Mouse (Mus musculus) embryonic facial prominence, embryonic 15.5 days (tissue): Measurements from ENCODE around the gene Zfp618. TPM values are rescaled to one million over a fixed set of nuclear protein-coding genes. Genes with fewer than 3 reads are reported as not detected.

Experiments used
- ATAC-seq: fragments of 200-750 bp; cut with Nextera tagmentation; 2 replicates; pipeline ENCODE4 v1.8.0; 2017; ENCODE audit warnings: low read depth, moderate TSS enrichment; ENCODE audit not compliant: insufficient number of reproducible peaks, low FRiP score, low TSS enrichment
- H3K27ac ChIP-seq: fragments of 300-500 bp; sonication (generic); replicated peaks from 2 replicates; pipeline ENCODE4 v1.5.1; 2015; ENCODE audit warnings: mild to moderate bottlenecking, inconsistent platforms
- H3K27me3 ChIP-seq: fragments of 300-500 bp; sonication (generic); 2 replicates; pipeline ENCODE4 v1.6.1; 2015; ENCODE audit warnings: inconsistent platforms
- H3K36me3 ChIP-seq: fragments of 300-500 bp; sonication (generic); 2 replicates; pipeline ENCODE4 v1.6.1; 2015; ENCODE audit warnings: mild to moderate bottlenecking, inconsistent platforms
- H3K4me1 ChIP-seq: fragments of 300-500 bp; sonication (generic); 2 replicates; pipeline ENCODE4 v1.6.1; 2015; ENCODE audit warnings: inconsistent platforms
- H3K4me2 ChIP-seq: fragments of 300-500 bp; sonication (generic); replicated peaks from 2 replicates; pipeline ENCODE4 v1.6.1; 2015; ENCODE audit warnings: mild to moderate bottlenecking, inconsistent platforms
- H3K4me3 ChIP-seq: fragments of 300-500 bp; sonication (generic); replicated peaks from 2 replicates; pipeline ENCODE4 v1.5.1; 2015; ENCODE audit warnings: mild to moderate bottlenecking, inconsistent platforms
- H3K9ac ChIP-seq: fragments of 300-500 bp; sonication (generic); 2 replicates; pipeline ENCODE4 v1.6.1; 2015; ENCODE audit warnings: inconsistent platforms
- H3K9me3 ChIP-seq: fragments of 300-500 bp; sonication (generic); replicated peaks from 2 replicates; pipeline ENCODE4 v1.6.1; 2016; ENCODE audit warnings: inconsistent platforms
- WGBS: fragments of 180-500 bp; shearing (Covaris S2); methylation state at CpG from one replicate; pipeline ENCODE4 v1.1.7; 2015; 5-methylcytosine and 5-hydroxymethylcytosine counted together
- polyA plus RNA-seq: library from polyadenylated mRNA; unstranded; fragments of >200 nt; fragmentation: Nextera tagmentation; extraction: Ambion mirVana; gene quantifications from 2 replicates; pipeline ENCODE4 v1.2.1, GENCODE M21; 2015

Gene Zfp618
- polyA plus RNA-seq, 1 experiment from 2014 or later: 22.7 TPM

- no peak overlapping the region for H3K4me3 ChIP-seq
- no peak overlapping the region for H3K27ac ChIP-seq
- ATAC-seq: peak; percentile 61; the same call in 1 of the 2 replicates
- no peak overlapping the region for H3K4me2 ChIP-seq
- peaks cover 7% of the 10 kb centered on the region; the same call in 1 of the 2 replicates for H3K4me1 ChIP-seq
- H3K9me3 ChIP-seq: no peaks in the 10 kb centered on the region
- WGBS: 20% methylated on average over 5 of the region's 5 CpGs
- H3K27me3 ChIP-seq: no peaks in the 10 kb centered on the region
- no peak overlapping the region for H3K9ac ChIP-seq
- H3K36me3 ChIP-seq: no peaks in the 10 kb centered on the region
These were observed 193.7 kb downstream of the Zfp618 start for GRCm38 (mm10) chr4:63158961-63159592.

- H3K4me1 ChIP-seq: no peaks in the 10 kb centered on the region
- H3K36me3 ChIP-seq: no peaks in the 10 kb centered on the region
- ATAC-seq: no peak
- WGBS: 86% methylated on average over 4 of the region's 4 CpGs
- no peaks in the 10 kb centered on the region for H3K9me3 ChIP-seq
- peaks cover 5% of the 10 kb centered on the region for H3K27me3 ChIP-seq
- no peak overlapping the region for H3K27ac ChIP-seq
- H3K4me3 ChIP-seq: no peak overlapping the region
- H3K9ac ChIP-seq: no peak overlapping the region
- no peak overlapping the region for H3K4me2 ChIP-seq
These were observed 200.3 kb downstream of the Zfp618 start for GRCm38 (mm10) chr4:63165636-63166035.

GRCm38 (mm10) chr4:63166323-63166722 lies 200.9 kb downstream of the Zfp618 start:
- Histone ChIP-seq H3K27me3 (peaks cover 12% of the 10 kb centered on the region), H3K4me1 (no peaks in the 10 kb centered on the region), H3K9ac (no peak overlapping the region), H3K36me3 (no peaks in the 10 kb centered on the region), H3K4me2 (no peak overlapping the region), H3K9me3 (no peaks in the 10 kb centered on the region), H3K27ac (no peak overlapping the region), H3K4me3 (no peak overlapping the region)
- ATAC-seq: no peak
- WGBS: 76% methylated on average over 5 of the region's 5 CpGs

GRCm38 (mm10) chr4:63170061-63170460 lies 204.7 kb downstream of the Zfp618 start:
- Histone ChIP-seq H3K9me3 (no peaks in the 10 kb centered on the region), H3K27ac (no peak overlapping the region), H3K4me2 (no peak overlapping the region), H3K9ac (no peak overlapping the region), H3K36me3 (no peaks in the 10 kb centered on the region), H3K4me1 (no peaks in the 10 kb centered on the region), H3K4me3 (no peak overlapping the region), H3K27me3 (peaks cover 22% of the 10 kb centered on the region)
- WGBS: 84% methylated on average over 4 of the region's 4 CpGs
- ATAC-seq: no peak

GRCm38 (mm10) chr4:63171122-63171521 lies 205.7 kb downstream of the Zfp618 start:
- Histone ChIP-seq H3K9ac (no peak overlapping the region), H3K27ac (no peak overlapping the region), H3K4me1 (no peaks in the 10 kb centered on the region), H3K4me3 (no peak overlapping the region), H3K36me3 (no peaks in the 10 kb centered on the region), H3K4me2 (no peak overlapping the region), H3K27me3 (peaks cover 22% of the 10 kb centered on the region), H3K9me3 (no peaks in the 10 kb centered on the region)
- 56% methylated on average over 24 of the region's 24 CpGs for WGBS
- ATAC-seq: no peak

GRCm38 (mm10) chr4:63171969-63172685 lies 206.8 kb downstream of the Zfp618 start, which contains the start of gene Kif12:
Kif12 (minus strand) TSS chr4:63172131.
- Histone ChIP-seq H3K4me3 (no peak within 1 kb of the TSS), H3K27me3 (peaks cover 22% of the 10 kb centered on the region), H3K27ac (no peak within 1 kb of the TSS), H3K9ac (no peak within 1 kb of the TSS), H3K36me3 (no peaks in the 10 kb centered on the region), H3K9me3 (no peaks in the 10 kb centered on the region), H3K4me1 (no peaks in the 10 kb centered on the region), H3K4me2 (no peak within 1 kb of the TSS)
- ATAC-seq: no peak
- WGBS: 73% methylated on average over 4 of the region's 4 CpGs

- peak; percentile 66; the same call in 1 of the 2 replicates for ATAC-seq
- Histone ChIP-seq H3K9me3 (no peaks in the 10 kb centered on the region), H3K4me1 (peaks cover 6% of the 10 kb centered on the region), H3K27ac (no peak overlapping the region), H3K27me3 (no peaks in the 10 kb centered on the region), H3K9ac (no peak overlapping the region), H3K36me3 (no peaks in the 10 kb centered on the region), H3K4me2 (no peak overlapping the region), H3K4me3 (no peak overlapping the region)
- WGBS: 18% methylated on average over 5 of the region's 5 CpGs
These were observed 216.2 kb downstream of the Zfp618 start for GRCm38 (mm10) chr4:63181556-63181955.

GRCm38 (mm10) chr4:63186281-63186870 lies 221.0 kb downstream of the Zfp618 start:
- Histone ChIP-seq H3K4me1 (peaks cover 14% of the 10 kb centered on the region), H3K4me3 (no peak overlapping the region), H3K27me3 (no peaks in the 10 kb centered on the region), H3K9ac (no peak overlapping the region), H3K9me3 (no peaks in the 10 kb centered on the region), H3K27ac (peak overlapping the region; percentile 4; the same call in 1 of the 2 replicates), H3K4me2 (no peak overlapping the region), H3K36me3 (no peaks in the 10 kb centered on the region)
- WGBS: 59% methylated on average over 21 of the region's 21 CpGs
- ATAC-seq: peak; percentile 76

Other genes with a start within 250 kb of the Zfp618 start
- 0.16 TPM in 1 of 2 replicates, not detected in the other for gene Ambp, start 189.2 kb downstream of the Zfp618 start, polyA plus RNA-seq
- gene Kif12, start 206.6 kb downstream of the Zfp618 start, polyA plus RNA-seq: not detected in 2 replicates
- 19.1 and 22.3 TPM in 2 replicates for gene Col27a1, start 248.4 kb downstream of the Zfp618 start, polyA plus RNA-seq